In the genomic region with DNA sequence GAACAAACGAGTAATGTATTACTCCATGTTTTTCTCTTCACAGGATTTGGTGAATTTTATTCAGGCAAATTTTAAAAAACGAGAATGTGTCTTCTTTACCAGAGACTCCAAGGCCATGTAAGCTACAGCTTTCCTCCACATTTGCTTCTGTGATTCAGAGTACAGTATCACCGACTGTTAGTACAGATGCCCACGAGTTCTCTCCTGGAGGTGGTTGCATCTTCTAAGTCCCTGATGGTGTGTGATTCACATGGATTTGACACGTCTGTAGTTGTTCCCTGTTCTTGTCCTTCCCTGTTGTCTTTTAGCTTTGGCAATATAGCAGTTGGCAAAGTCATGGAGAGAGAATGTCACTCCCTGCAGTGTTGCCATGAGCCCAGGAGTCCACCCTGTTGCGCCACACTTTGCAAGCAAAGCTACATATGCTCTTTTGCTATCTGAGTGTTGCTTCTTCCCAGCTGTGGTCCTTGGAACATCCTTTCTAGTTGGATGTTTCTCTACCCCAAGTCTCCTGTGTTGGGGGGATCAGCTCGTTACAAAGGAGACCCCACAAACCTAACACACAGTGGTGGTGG, we compare ENCODE assay signal across 12 mouse cellular contexts. TPM values are rescaled to one million over a fixed set of nuclear protein-coding genes. Genes with fewer than 3 reads are reported as not detected.
"Had no signal": no experiment of that assay in that cellular context is flagged by ENCODE, and none has a peak within 500 bp of the region (broad histone marks: within the 10 kb centered on the region; RNA-seq: fewer than 3 reads in every experiment).

No protein-coding gene starts in this region.

- DNase-seq: kidney, postnatal 10 days; kidney, postnatal 4 days; liver; liver, embryonic 13.5 days; liver, postnatal 0 days; right cerebral cortex, postnatal 14 days; thymus, postnatal 36 days had no signal

- H3K27ac ChIP-seq: layer of hippocampus, adult 2 months; limb, embryonic 12.5 days; liver, embryonic 13.5 days; midbrain, embryonic 13.5 days; stomach, embryonic 15.5 days had no signal

- H3K4me3 ChIP-seq: layer of hippocampus, adult 2 months; limb, embryonic 12.5 days; liver, embryonic 13.5 days; midbrain, embryonic 13.5 days; stomach, embryonic 15.5 days had no signal

RNA-seq across cellular contexts. Expression of a gene that starts 43.4 kb away (rescaled TPM):
- total RNA-seq: megakaryocyte progenitor cell, adult 5-6 weeks had no signal
